Mouse (Mus musculus) liver, adult 2 months (tissue): ENCODE measurements at regions not wholly inside any gene's neighbourhood (a gene's known extent, or its start where the extent isn't known, plus 50 kb on each side); places are given as distances from the start of the nearest gene placed in this dataset.

Experiments
- CTCF ChIP-seq: fragments of 200-500 bp; IDR thresholded peaks from 2 replicates; pipeline ENCODE4 v1.5.1; 2011; ENCODE audit warnings: low read depth, low read length, control low read depth
- POLR2A ChIP-seq: fragments of 200-500 bp; IDR thresholded peaks from 2 replicates; pipeline ENCODE4 v1.6.1; 2011; ENCODE audit warnings: low read length, control low read depth; ENCODE audit not compliant: insufficient read depth; ENCODE audit errors: extremely low read depth

DNA sequence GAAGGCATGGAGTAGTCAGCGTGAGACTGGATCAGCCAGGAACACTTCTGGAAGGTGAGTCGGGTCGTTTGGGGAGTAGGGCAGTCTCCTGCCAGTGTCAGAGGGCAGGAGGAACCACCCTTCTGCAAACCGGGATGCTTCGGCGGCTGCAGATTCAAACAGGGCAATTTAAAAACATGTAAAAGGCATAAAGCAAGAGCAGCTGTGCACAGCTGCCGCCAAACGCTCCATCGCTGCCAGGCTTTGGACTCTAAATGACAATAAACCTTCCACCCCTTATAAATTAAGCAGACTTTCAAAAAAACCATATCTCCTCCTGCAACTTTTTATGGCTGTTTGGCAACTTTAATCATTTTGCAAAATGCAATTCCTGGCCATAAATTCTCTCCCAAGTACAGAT is 84.2 kb downstream of the 3100002H09Rik start:
- TF ChIP-seq CTCF (no peak), POLR2A (no peak)
